Mouse (Mus musculus): ENCODE data around the gene C1qa. TPM values are rescaled to one million over a fixed set of nuclear protein-coding genes. Genes with fewer than 3 reads are reported as not detected.

C1qa gene
- total RNA-seq (2023): 5.1 TPM

GRCm38 (mm10) chr4:136898637-136899036 lies at the start of gene C1qa:
TSS of gene C1qa (minus strand) at chr4:136898803.

GRCm38 (mm10) chr4:136892811-136893210 lies 5.8 kb downstream of the C1qa start, which contains the start of gene C1qc:
TSS of gene C1qc (minus strand) at chr4:136893065.

GRCm38 (mm10) chr4:136886101-136886500 lies 12.5 kb downstream of the C1qa start, which contains the start of gene C1qb:
TSS of gene C1qb (minus strand) at chr4:136886187.

Other genes starting within 250 kb of the C1qa start
- not detected for gene Ephb2, start 62.8 kb downstream of the C1qa start, total RNA-seq (2023)
- 8.6 TPM for gene C1qb, start 12.6 kb downstream of the C1qa start, total RNA-seq (2023)
- 4.9 TPM for gene C1qc, start 5.7 kb downstream of the C1qa start, total RNA-seq (2023)
- not detected for gene Epha8, start 58.0 kb upstream of the C1qa start, total RNA-seq (2023)
- gene Zbtb40, start 150.0 kb upstream of the C1qa start, total RNA-seq (2023): 28.1 TPM